Mouse (Mus musculus) B cell, adult 2 months (primary cell): Measurements from ENCODE around the gene Eif4a2.
"Not testable (repeated sequence)": the region's sequence is repeated elsewhere in the genome, so short reads cannot be mapped to it uniquely, and the experiment has no call there.

Experiments
- DNase-seq, 2 experiments: peaks; one replicate each; pipeline ENCODE4 v3.0.0; 2022

Eif4a2 gene

DNA sequence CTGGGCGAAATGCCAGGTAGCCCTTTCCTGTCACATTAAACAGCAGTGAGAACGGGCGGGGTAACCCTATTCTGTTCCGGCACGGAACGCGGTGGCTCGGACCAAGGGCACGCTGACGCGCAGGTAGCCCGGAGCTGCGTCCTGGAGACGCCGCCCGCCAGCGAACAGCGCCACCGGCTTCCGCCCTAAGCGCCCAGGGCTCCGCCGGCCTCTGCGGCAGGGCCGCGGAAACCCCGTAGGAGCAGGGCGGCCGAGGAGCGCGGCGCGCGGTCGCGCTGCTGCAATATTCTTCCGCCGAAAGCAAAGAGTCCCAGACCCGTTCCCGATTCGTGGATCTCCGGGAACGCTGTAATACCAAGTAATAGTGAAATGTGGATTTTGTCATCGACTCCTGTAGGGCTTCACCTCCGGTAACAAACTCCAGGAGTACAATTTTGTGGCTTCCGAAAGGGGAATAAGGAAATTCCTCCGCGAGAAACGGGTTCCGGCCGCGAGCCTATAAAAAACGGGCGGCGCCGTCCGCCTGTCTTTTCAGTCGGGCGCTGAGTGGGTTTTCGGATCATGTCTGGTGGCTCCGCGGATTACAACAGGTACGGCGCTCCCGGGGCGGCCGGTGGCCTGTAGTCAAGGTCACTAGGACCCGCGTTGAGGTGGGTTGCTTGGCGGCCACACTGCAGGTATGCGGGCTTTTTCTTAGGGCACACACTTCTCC lies at the start of gene Eif4a2:
Gene Eif4a2, plus strand, starts transcription at position 214 of the 712 bp plus-strand sequence.
- peak; percentile 93 to 95 for DNase-seq

- not testable (repeated sequence) for DNase-seq
Measured at GRCm38 (mm10) chr16:23057668-23058447, 49.4 kb upstream of the Eif4a2 start, which contains the start of gene Kng1. Kng1 (plus strand) TSS chr16:23057865.

DNA sequence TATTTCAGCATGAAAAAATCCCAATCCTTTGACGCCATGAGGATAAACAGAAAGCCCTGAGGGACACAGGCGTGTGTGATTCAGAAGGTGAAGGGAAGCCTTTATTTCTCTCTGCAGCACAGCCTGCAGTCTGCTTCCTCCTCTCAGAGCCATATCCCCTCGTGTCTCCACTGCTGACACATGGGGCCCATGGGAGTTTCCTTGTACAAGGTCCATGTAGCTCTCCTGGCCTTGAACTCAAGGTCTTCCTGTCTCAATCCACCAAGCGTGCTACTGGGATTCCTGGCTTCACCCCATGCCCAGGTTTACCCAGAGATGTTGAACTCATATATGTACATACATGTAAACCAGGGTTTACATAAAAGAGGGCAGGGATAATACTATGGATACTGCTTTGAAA lies 47.6 kb upstream of the Eif4a2 start:
- DNase-seq, result not testable (repeated sequence)

GRCm38 (mm10) chr16:23060781-23061325 lies 46.4 kb upstream of the Eif4a2 start:
- not testable (repeated sequence) for DNase-seq

DNA sequence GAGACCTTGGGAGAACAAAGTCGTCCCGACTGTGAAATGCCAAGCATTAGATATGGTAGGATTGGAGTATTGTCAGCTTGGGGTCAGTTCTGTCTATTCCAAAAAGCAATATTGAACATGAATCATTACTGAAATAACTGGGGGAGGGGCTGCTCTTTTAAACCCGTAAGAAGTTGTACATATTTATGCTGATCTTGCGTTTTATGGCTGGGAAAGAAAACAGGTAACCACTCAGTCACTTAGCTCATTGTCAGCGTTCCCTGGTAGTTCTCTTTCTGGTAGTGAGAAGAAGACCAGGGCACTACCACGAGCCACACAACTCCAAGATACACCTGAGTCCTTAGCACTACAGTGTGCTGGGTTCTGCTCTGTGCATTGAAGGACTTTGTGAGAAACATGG lies 29.7 kb upstream of the Eif4a2 start:
- DNase-seq, result not testable (repeated sequence)

GRCm38 (mm10) chr16:23087159-23087558 lies 20.1 kb upstream of the Eif4a2 start:
- DNase-seq, result not testable (repeated sequence)

DNA sequence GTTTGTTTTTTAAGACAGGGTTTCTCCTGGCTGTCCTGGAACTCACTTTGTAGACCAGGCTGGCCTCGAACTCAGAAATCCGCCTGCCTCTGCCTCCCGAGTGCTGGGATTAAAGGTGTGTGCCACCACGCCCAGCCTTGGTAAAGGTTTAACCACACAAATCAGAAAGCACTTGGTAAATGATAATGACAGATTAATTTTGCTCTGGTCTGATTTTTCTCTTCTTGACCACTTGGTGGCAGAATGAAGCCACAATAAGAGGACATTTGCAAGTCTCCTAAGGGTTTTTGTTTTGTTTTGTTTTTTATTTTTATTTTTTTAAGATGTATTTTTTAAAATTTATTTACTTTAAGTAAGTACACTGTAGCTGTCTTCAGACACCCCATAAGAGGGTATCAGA lies 19.5 kb upstream of the Eif4a2 start:
- peak in 1 of 2 experiments; percentile 20 for DNase-seq

DNA sequence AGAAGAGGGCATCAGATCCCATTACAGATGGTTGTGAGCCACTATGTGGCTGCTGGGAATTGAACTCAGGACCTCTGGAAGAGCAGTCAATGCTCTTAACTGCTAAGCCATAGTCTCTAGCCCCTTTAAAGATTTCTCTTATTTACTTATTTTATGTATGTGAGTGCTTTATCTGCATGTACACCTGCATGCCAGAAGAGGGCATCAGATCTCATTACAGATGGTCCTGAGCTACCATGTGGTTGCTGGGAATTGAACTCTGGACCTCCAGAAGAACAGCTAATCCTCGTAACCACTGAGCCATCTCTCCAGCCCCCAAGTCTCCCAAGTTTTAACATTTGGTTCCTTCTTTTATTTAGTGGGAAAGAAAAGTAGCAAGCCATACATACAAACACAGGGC lies 18.8 kb upstream of the Eif4a2 start:
- DNase-seq, result peak in 1 of 2 experiments; percentile 17

GRCm38 (mm10) chr16:23091345-23091744 lies 15.9 kb upstream of the Eif4a2 start:
- DNase-seq, result not testable (repeated sequence)

DNA sequence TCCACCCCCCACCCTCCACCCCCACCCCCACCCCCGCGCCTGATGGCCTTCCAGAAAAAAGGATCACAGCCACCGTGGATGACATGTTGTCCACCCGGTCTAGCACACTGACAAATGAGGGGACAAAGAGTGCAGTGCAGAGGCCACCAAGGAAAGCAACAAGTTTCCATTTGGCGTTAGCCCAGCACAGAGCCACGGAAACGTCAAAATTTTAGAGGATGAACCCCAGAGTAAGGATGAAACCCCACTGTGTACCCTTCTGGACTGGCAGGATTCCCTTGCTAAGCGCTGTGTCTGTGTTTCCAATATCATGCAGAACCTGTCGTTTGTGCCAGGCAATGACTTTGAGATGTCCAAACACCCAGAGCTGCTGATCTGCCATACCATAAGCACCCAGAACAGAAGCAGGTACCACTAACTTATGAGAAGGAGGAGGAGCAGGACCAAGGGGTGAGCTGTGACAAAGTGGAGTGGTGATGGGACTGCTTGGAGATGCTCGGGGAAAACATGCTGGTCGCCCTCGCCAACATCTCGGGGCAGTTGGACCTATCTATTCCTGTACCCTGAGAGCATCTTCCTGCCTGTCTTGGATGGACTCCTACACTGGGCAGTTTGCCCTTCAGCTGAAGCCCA lies 13.8 kb upstream of the Eif4a2 start:
- DNase-seq, result no peak

DNA sequence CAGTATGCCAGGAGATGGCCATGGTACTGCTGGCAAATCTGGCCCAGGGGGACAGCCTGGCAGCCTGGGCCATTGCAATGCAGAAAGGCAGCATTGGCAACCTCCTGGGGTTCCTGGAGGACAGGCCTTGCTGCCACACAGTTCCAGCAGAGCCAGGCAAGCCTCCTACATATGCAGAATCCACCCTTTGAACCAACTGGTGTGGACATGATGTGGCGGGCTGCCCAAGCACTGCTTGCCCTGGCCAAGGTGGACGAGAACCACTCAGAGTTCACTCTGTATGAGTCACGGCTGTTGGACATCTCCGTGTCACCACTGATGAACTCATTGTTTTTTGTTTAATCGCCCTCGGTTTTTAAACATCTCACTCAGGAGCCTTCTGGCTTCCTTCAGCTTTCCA lies 13.1 kb upstream of the Eif4a2 start:
- no peak for DNase-seq

GRCm38 (mm10) chr16:23095581-23095980 lies 11.7 kb upstream of the Eif4a2 start:
- DNase-seq, result not testable (repeated sequence)

GRCm38 (mm10) chr16:23096886-23097285 lies 10.4 kb upstream of the Eif4a2 start:
- not testable (repeated sequence) for DNase-seq

DNA sequence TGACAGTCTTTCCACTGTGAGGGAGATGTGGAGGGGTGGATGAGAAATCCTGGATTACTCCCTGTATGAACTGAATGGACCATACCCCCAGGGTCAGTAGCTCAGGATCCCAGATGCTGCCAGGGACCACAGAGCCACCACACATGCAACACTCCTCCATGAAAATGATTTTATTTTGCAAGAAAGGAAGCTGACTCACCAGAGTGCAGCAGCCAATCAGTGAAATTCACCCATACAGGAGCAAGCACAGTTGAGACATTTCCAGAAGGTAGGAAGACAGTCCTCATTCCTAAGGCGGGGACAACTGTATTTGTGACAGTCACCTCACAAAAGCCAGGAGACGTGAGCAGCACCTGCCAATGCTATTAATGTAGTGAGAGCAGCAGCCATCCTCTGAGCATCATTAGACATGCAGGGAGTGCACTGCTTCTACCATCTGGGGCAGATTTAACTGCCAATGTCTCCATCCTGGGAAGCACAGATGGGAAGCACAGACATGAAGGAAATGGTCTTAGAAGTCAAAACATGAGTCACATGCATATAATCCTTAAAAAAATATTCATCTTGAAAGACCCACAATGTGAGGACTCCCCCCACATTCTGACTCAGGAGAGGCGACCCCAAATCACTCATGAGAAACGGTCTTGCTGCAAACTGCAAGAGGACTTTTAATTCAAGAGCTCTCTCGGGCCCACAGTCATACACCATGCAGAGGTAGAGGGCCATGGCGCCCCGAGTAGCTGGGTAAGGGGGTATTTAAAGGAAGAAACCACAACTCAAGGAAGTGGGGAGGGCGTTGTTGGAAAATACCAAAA lies 9.7 kb upstream of the Eif4a2 start:
- not testable (repeated sequence) for DNase-seq

GRCm38 (mm10) chr16:23098105-23098452 lies 9.2 kb upstream of the Eif4a2 start:
- not testable (repeated sequence) for DNase-seq

DNA sequence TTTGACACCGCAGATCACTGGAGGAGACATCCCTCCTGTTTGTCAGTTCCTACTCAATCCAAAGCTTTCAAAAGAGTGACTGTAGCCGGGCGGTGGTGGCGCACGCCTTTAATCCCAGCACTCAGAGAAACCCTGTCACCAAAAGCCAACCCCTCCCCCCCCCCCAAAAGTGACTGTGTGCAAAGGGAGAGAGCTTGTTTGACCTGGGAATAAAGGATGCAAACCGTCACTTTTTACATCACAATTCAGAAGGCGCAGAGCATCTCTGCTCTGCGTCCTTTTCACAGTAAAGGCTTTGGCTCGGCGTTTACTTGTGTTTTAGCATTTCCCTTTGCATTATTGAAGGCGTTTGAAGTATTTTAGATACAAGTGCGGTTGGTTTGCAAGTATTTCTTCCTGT lies 7.6 kb upstream of the Eif4a2 start:
- DNase-seq, result no peak

DNA sequence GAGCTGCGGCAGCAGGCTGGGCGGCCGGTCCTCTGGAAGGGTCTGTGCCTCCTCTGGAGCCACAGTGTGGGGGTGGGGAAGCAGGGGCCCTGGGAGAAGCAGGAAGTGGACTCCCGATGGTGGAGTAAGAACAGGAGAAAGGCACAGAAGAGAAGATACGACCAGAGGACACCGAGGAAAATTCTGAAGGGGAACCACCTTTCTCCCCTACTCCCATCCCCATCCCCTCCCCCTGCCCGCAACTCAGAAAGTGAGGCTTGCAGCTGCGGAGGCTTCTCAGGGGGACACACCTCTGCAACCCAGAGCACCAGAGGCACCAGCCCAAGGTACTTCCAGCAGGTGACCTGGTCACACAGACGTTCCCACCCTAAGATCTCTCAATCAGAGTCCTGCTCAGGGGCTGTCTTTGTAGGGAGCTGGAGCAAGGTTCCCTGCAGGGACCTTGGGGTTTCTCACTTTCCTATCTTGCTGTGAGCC lies 7.1 kb upstream of the Eif4a2 start:
- no peak for DNase-seq

DNA sequence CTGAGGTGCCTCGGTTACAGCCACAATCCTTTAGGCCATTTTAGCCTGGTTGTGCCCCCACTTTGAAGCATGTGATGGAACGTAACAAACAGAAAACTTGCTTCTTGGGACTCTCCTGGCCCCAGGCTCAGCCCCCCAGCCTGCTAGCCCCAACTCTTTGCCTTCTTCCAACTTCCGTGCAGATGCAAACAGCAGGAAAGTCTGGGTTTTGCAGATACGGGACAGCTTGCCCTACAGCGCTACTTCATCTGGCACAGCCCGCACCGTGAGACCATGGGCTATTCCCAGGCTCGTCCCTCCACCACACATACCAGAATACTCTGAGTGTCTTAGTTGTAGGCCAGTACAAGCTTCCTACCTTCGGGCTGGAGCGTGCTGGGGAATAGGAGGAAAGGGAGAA lies 6.6 kb upstream of the Eif4a2 start:
- no peak for DNase-seq

DNA sequence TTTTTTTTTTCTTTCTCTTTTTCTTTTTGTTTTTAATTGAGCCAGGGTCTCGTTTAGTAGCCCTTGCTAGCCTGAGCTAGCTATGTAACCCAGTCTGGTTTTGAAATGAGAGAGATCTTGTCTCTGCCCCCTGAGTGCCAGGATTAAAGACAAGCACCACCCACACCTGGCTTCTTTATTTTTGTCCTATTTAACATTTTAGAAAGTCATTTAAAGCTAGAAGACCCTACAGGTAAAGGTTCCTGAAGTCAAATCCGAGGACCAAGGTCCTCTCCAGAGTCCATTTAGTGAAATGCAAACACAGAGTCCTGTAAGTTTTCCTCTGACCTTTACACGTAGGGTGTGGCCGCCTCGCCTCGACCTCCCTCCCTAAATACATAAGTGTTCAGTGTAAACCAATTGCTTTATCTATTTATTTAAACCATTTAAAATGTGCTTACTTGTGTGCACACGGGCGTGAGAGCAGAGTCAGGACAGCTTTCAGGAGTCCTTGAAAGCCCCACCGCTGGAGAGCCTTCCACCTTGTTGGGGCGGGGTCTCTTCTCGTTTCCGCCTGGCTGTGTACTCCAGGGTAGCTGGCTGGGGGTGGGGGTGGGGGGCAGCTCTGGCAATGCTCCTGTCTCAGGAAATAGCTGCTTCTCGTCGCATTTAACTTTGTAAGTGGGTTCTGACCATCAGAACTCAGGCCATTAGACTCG lies 4.8 kb upstream of the Eif4a2 start:
- no peak for DNase-seq

DNA sequence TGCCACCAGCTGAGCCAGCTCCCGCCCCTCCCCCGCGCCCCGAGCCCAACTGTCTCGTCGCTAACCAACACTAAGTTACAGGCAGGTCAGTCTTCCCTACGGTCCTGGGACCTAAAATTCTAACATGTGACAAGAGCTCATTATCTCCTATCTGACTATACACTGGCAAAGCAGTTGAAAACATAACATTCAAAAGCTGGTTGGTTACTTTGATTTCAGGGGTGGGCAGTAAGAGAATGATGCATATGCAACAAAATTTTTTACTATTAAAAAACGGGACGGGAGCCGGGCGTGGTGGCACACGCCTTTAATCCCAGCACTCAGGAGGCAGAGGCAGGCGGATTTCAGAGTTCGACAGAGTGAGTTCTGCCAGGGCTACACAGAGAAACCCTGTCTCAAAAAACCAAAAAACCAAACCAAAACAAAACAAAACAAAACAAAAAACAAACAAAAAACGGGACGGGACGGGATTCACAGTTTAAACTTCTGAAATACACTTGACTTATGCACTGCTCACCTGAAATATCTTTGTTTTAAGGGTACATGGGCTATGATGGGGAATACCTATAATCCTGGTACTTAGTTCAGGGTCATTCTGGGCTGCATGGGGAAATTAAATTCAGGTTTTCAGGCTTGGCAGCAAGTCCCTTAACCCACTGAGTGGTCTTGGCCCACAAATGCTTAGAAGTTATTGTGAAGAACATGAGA lies 4.1 kb upstream of the Eif4a2 start:
- no peak for DNase-seq

DNA sequence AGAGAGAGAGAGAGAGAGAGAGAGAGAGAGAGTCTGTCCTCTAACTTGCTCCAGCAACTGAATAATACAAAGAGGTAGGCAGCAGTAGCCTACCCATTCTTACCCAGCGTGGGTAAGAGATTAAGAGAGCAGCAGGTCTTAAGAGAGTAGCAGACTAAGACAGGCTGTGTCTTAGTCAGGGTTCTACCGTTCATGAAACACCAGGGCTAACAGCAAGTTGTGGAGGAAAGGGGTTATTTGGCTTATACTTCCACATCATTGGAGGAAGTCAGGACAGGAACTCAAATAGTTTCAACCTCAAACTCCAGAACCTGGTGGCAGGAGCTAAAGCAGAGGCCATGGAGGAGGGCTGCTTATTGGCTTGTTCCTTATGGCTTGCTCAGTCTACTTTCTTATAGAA lies 3.4 kb upstream of the Eif4a2 start:
- no peak for DNase-seq
